Mouse (Mus musculus): Measurements from ENCODE around the gene Capn11. TPM values are rescaled to one million over a fixed set of nuclear protein-coding genes. Genes with fewer than 3 reads are reported as not detected.

Gene Capn11
- polyA plus RNA-seq, 1 experiment from 2014 or later: 0.41 TPM

DNA sequence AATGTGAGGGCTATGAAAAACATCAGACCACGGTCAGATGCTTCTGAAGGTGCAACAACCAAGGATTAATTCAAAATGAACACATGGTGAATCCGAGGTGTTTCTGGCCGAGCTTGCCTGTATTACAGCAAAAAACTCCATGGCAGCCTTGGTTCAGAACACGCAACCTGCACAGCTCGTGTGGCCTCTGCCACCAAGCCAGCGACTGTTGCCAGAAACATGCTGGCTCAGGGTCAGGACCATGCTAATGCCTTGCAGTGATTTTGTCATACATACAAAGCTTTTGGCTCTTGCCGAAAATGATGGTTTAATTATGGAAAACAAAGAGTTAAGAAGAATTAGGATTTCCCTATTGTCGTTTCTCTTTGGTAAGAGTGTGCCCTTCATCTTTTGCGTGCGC lies 8.9 kb upstream of the Capn11 start:
- Histone ChIP-seq H3K9me3 (replicated peaks; ENCODE audit: control insufficient read depth, low read length) (no peaks in the 10 kb centered on the region), H3K27ac (ENCODE audit: low read length) (no peak overlapping the region), H3K4me3 (ENCODE audit: low read depth, low read length) (no peak overlapping the region), H3K4me2 (ENCODE audit: low read depth, low read length) (no peak overlapping the region), H3K27me3 (ENCODE audit: control insufficient read depth, insufficient read depth, low read depth, low read length) (no peaks in the 10 kb centered on the region), H3K9ac (ENCODE audit: low read depth, low read length) (no peak overlapping the region), H3K4me1 (ENCODE audit: control insufficient read depth, low read depth, low read length) (no peaks in the 10 kb centered on the region; the same call in 1 of the 2 replicates), H3K36me3 (ENCODE audit: control insufficient read depth, insufficient read depth) (no peaks in the 10 kb centered on the region; the same call in 1 of the 2 replicates)
- WGBS (ENCODE audit: insufficient replicate concordance): 78% methylated on average over 10 of the region's 10 CpGs
- ATAC-seq (ENCODE audit: low read depth): no peak

DNA sequence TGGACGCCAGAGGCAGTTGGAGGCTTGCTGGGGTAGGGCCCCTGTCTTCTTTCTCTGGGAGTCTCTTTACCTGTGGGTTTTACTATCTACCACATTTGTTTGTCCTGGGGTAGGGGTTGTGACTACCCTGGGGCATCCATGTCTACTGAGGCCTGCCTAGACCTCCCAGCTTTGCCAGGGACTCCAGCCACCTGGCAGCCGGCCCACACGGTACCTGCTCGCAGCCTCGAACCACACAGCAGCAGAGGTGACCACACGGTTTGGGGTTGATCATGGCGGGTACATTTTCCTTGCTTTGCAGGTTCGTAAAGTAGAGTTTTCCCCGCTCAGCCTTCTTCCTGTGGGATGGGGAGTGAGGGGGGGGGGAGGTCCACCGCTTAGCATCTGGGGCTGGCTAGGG lies 8.4 kb upstream of the Capn11 start:
- Histone ChIP-seq H3K4me2 (ENCODE audit: low read depth, low read length) (no peak overlapping the region), H3K9me3 (replicated peaks; ENCODE audit: control insufficient read depth, low read length) (no peaks in the 10 kb centered on the region), H3K36me3 (ENCODE audit: control insufficient read depth, insufficient read depth) (no peaks in the 10 kb centered on the region; the same call in 1 of the 2 replicates), H3K9ac (ENCODE audit: low read depth, low read length) (no peak overlapping the region), H3K27ac (ENCODE audit: low read length) (no peak overlapping the region), H3K27me3 (ENCODE audit: control insufficient read depth, insufficient read depth, low read depth, low read length) (no peaks in the 10 kb centered on the region), H3K4me3 (ENCODE audit: low read depth, low read length) (no peak overlapping the region), H3K4me1 (ENCODE audit: control insufficient read depth, low read depth, low read length) (no peaks in the 10 kb centered on the region; the same call in 1 of the 2 replicates)
- ATAC-seq (ENCODE audit: low read depth): no peak
- 76% methylated on average over 10 of the region's 10 CpGs for WGBS (ENCODE audit: insufficient replicate concordance)

DNA sequence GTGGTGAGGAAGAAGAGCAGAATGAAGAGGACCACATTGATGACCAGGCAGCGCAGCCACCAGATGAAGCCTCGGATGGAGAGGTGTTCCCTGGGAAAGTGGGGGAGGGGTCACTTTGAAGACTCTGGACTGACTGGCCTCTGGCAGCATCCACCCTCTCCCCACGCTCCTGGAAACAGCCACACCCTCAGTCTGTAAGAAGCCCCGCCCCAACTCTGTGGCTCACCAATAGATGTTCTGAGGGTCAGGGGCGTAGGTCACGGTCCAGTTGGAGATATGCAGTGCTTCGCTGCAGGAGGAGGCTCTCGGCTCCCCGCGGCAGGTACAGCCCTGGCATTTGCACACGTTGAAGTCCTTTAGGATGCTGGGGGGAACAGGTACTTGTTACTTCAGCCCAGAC lies 7.0 kb upstream of the Capn11 start:
- H3K36me3 ChIP-seq (ENCODE audit: control insufficient read depth, insufficient read depth): no peaks in the 10 kb centered on the region; the same call in 1 of the 2 replicates
- no peak overlapping the region for H3K27ac ChIP-seq (ENCODE audit: low read length)
- H3K4me1 ChIP-seq (ENCODE audit: control insufficient read depth, low read depth, low read length): no peaks in the 10 kb centered on the region; the same call in 1 of the 2 replicates
- H3K27me3 ChIP-seq (ENCODE audit: control insufficient read depth, insufficient read depth, low read depth, low read length): no peaks in the 10 kb centered on the region
- no peak overlapping the region for H3K4me2 ChIP-seq (ENCODE audit: low read depth, low read length)
- no peaks in the 10 kb centered on the region for H3K9me3 ChIP-seq (replicated peaks; ENCODE audit: control insufficient read depth, low read length)
- no peak for ATAC-seq (ENCODE audit: low read depth)
- H3K4me3 ChIP-seq (ENCODE audit: low read depth, low read length): no peak overlapping the region
- no peak overlapping the region for H3K9ac ChIP-seq (ENCODE audit: low read depth, low read length)
- WGBS (ENCODE audit: insufficient replicate concordance): 68% methylated on average over 11 of the region's 11 CpGs

- WGBS (ENCODE audit: insufficient replicate concordance): 79% methylated on average over 13 of the region's 13 CpGs
- no peaks in the 10 kb centered on the region for H3K9me3 ChIP-seq (replicated peaks; ENCODE audit: control insufficient read depth, low read length)
- H3K4me1 ChIP-seq (ENCODE audit: control insufficient read depth, low read depth, low read length): no peaks in the 10 kb centered on the region; the same call in 1 of the 2 replicates
These were observed 5.5 kb upstream of the Capn11 start for GRCm38 (mm10) chr17:45664608-45665007.

GRCm38 (mm10) chr17:45663106-45663919 lies 4.2 kb upstream of the Capn11 start:
- no peaks in the 10 kb centered on the region; the same call in 1 of the 2 replicates for H3K36me3 ChIP-seq (ENCODE audit: control insufficient read depth, insufficient read depth)
- H3K27ac ChIP-seq (ENCODE audit: low read length): no peak overlapping the region
- ATAC-seq (ENCODE audit: low read depth): peak; percentile 42
- no peaks in the 10 kb centered on the region for H3K27me3 ChIP-seq (ENCODE audit: control insufficient read depth, insufficient read depth, low read depth, low read length)
- H3K9me3 ChIP-seq (replicated peaks; ENCODE audit: control insufficient read depth, low read length): no peaks in the 10 kb centered on the region
- no peak overlapping the region for H3K9ac ChIP-seq (ENCODE audit: low read depth, low read length)
- H3K4me1 ChIP-seq (ENCODE audit: control insufficient read depth, low read depth, low read length): no peaks in the 10 kb centered on the region; the same call in 1 of the 2 replicates
- peak overlapping the region; percentile 13; the same call in 1 of the 2 replicates for H3K4me2 ChIP-seq (ENCODE audit: low read depth, low read length)
- no peak overlapping the region for H3K4me3 ChIP-seq (ENCODE audit: low read depth, low read length)
- 21% methylated on average over 27 of the region's 27 CpGs for WGBS (ENCODE audit: insufficient replicate concordance)

More at GRCm38 (mm10) chr17:45664608-45665007, 5.5 kb upstream of the Capn11 start:
- Histone ChIP-seq H3K27ac (ENCODE audit: low read length) (no peak overlapping the region), H3K9ac (ENCODE audit: low read depth, low read length) (no peak overlapping the region), H3K4me3 (ENCODE audit: low read depth, low read length) (no peak overlapping the region), H3K36me3 (ENCODE audit: control insufficient read depth, insufficient read depth) (no peaks in the 10 kb centered on the region; the same call in 1 of the 2 replicates), H3K27me3 (ENCODE audit: control insufficient read depth, insufficient read depth, low read depth, low read length) (no peaks in the 10 kb centered on the region), H3K4me2 (ENCODE audit: low read depth, low read length) (no peak overlapping the region)
- no peak for ATAC-seq (ENCODE audit: low read depth)

GRCm38 (mm10) chr17:45655820-45656219 lies 3.3 kb downstream of the Capn11 start:
- no peaks in the 10 kb centered on the region for H3K9me3 ChIP-seq (replicated peaks; ENCODE audit: control insufficient read depth, low read length)
- no peak overlapping the region for H3K9ac ChIP-seq (ENCODE audit: low read depth, low read length)
- H3K4me1 ChIP-seq (ENCODE audit: control insufficient read depth, low read depth, low read length): peaks cover 11% of the 10 kb centered on the region
- no peak for ATAC-seq (ENCODE audit: low read depth)
- no peaks in the 10 kb centered on the region; the same call in 1 of the 2 replicates for H3K36me3 ChIP-seq (ENCODE audit: control insufficient read depth, insufficient read depth)
- H3K4me3 ChIP-seq (ENCODE audit: low read depth, low read length): no peak overlapping the region
- 18% methylated on average over 6 of the region's 6 CpGs for WGBS (ENCODE audit: insufficient replicate concordance)
- H3K27me3 ChIP-seq (ENCODE audit: control insufficient read depth, insufficient read depth, low read depth, low read length): no peaks in the 10 kb centered on the region
- no peak overlapping the region for H3K27ac ChIP-seq (ENCODE audit: low read length)
- H3K4me2 ChIP-seq (ENCODE audit: low read depth, low read length): no peak overlapping the region

DNA sequence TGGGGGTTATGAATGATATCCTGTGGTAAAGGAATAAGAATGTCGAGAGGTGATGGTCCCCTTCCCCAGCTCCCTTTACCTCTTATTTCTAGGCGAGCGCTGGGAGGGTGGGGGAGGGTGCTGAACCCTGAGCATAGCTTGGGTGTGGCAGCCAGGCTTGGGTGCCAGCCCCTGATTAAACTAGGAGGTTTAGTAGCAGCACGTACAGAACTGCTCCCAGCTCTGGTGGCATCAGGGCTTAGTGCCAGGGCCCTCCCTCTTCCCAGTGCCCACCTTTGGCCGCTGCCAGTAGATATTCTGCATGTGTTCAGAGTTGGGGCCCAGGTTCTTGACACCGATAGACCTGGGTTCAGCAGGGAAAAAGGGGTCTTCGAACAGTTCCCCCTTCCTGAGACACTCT lies 5.9 kb downstream of the Capn11 start:
- Histone ChIP-seq H3K9me3 (replicated peaks; ENCODE audit: control insufficient read depth, low read length) (no peaks in the 10 kb centered on the region), H3K27me3 (ENCODE audit: control insufficient read depth, insufficient read depth, low read depth, low read length) (no peaks in the 10 kb centered on the region), H3K27ac (ENCODE audit: low read length) (no peak overlapping the region), H3K4me2 (ENCODE audit: low read depth, low read length) (no peak overlapping the region), H3K4me3 (ENCODE audit: low read depth, low read length) (no peak overlapping the region), H3K9ac (ENCODE audit: low read depth, low read length) (0 out of 2 replicates have a peak overlapping the region, but pooled peaks have one; percentile 1), H3K4me1 (ENCODE audit: control insufficient read depth, low read depth, low read length) (peaks cover 11% of the 10 kb centered on the region), H3K36me3 (ENCODE audit: control insufficient read depth, insufficient read depth) (no peaks in the 10 kb centered on the region)
- peak; percentile 82 for ATAC-seq (ENCODE audit: low read depth)
- 53% methylated on average over 7 of the region's 7 CpGs for WGBS (ENCODE audit: insufficient replicate concordance)

DNA sequence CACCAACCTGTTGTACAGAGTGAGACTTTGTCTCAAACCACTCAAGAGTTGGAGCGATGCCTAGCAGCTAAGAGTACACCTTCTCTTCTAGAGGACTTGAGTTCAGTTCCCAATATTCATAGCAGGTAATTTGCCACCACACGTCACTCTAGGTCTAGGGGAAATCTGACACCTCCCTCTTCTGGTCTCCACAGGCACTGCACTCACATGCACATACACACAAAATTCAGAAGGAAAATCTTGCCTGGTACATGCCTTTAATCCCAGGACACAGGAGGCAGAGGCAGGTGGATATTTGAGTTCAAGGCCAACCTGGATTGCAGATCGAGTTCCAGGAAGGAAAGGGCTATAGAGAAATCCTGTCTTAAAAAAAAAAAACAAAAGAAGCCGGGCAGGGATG lies 14.9 kb downstream of the Capn11 start:
- no peaks in the 10 kb centered on the region for H3K4me1 ChIP-seq (ENCODE audit: control insufficient read depth, low read depth, low read length)
- H3K27me3 ChIP-seq (ENCODE audit: control insufficient read depth, insufficient read depth, low read depth, low read length): no peaks in the 10 kb centered on the region
- WGBS (ENCODE audit: insufficient replicate concordance): 80% methylated on average over 4 of the region's 4 CpGs
- H3K4me3 ChIP-seq (ENCODE audit: low read depth, low read length): no peak overlapping the region
- H3K9me3 ChIP-seq (replicated peaks; ENCODE audit: control insufficient read depth, low read length): no peaks in the 10 kb centered on the region
- no peaks in the 10 kb centered on the region for H3K36me3 ChIP-seq (ENCODE audit: control insufficient read depth, insufficient read depth)
- no peak overlapping the region for H3K27ac ChIP-seq (ENCODE audit: low read length)
- H3K4me2 ChIP-seq (ENCODE audit: low read depth, low read length): no peak overlapping the region
- no peak overlapping the region for H3K9ac ChIP-seq (ENCODE audit: low read depth, low read length)
- ATAC-seq (ENCODE audit: low read depth): no peak

GRCm38 (mm10) chr17:45642701-45643100 lies 16.4 kb downstream of the Capn11 start:
- Histone ChIP-seq H3K4me3 (ENCODE audit: low read depth, low read length) (no peak overlapping the region), H3K27ac (ENCODE audit: low read length) (no peak overlapping the region), H3K36me3 (ENCODE audit: control insufficient read depth, insufficient read depth) (no peaks in the 10 kb centered on the region), H3K9me3 (replicated peaks; ENCODE audit: control insufficient read depth, low read length) (no peaks in the 10 kb centered on the region), H3K27me3 (ENCODE audit: control insufficient read depth, insufficient read depth, low read depth, low read length) (no peaks in the 10 kb centered on the region), H3K9ac (ENCODE audit: low read depth, low read length) (no peak overlapping the region), H3K4me1 (ENCODE audit: control insufficient read depth, low read depth, low read length) (no peaks in the 10 kb centered on the region), H3K4me2 (ENCODE audit: low read depth, low read length) (no peak overlapping the region)
- no peak for ATAC-seq (ENCODE audit: low read depth)
- 18% methylated on average over 12 of the region's 12 CpGs for WGBS (ENCODE audit: insufficient replicate concordance)
